Mouse (Mus musculus): ENCODE data around the gene Apoc1. TPM values are rescaled to one million over a fixed set of nuclear protein-coding genes. Genes with fewer than 3 reads are reported as not detected.
A peak's percentile ranks its signal among the peaks of the same experiment; 100 is the strongest.

Gene Apoc1
- total RNA-seq (2021) = 1 to 10 TPM in 1 of 2 experiments, not detected in 1; 4.1 TPM
- long read RNA-seq, experiment 1 = 0 reads
- long read RNA-seq, experiment 2 = 0 reads

- DNase-seq = no peak
Observed at GRCm38 (mm10) chr7:19691873-19692865, at the start of gene Apoc1. Gene Apoc1, minus strand, starts transcription at chr7:19692660.

GRCm38 (mm10) chr7:19741329-19742031, 49.0 kb upstream of the Apoc1 start:
- no peak for DNase-seq

GRCm38 (mm10) chr7:19740269-19740668, 47.8 kb upstream of the Apoc1 start:
- DNase-seq = no peak

- DNase-seq = no peak
Observed at GRCm38 (mm10) chr7:19738771-19739170, 46.3 kb upstream of the Apoc1 start.

- DNase-seq = no peak
Observed at GRCm38 (mm10) chr7:19736389-19737057, 44.1 kb upstream of the Apoc1 start.

- no peak for DNase-seq
Observed at GRCm38 (mm10) chr7:19734178-19734666, 41.8 kb upstream of the Apoc1 start.

GRCm38 (mm10) chr7:19726541-19726940, 34.1 kb upstream of the Apoc1 start:
- DNase-seq = no peak

- DNase-seq = no peak
Observed at GRCm38 (mm10) chr7:19724167-19724566, 31.7 kb upstream of the Apoc1 start.

GRCm38 (mm10) chr7:19722754-19723195, 30.3 kb upstream of the Apoc1 start:
- DNase-seq = no peak

GRCm38 (mm10) chr7:19719200-19719599, 26.7 kb upstream of the Apoc1 start:
- DNase-seq = no peak

GRCm38 (mm10) chr7:19718297-19718952, 26.0 kb upstream of the Apoc1 start:
- DNase-seq = no peak

GRCm38 (mm10) chr7:19717346-19717745, 24.9 kb upstream of the Apoc1 start:
- no peak for DNase-seq

- no peak for DNase-seq
Observed at GRCm38 (mm10) chr7:19716822-19717221, 24.4 kb upstream of the Apoc1 start.

- no peak for DNase-seq
Observed at GRCm38 (mm10) chr7:19716055-19716682, 23.7 kb upstream of the Apoc1 start.

- peak; percentile 94 for DNase-seq
Observed at GRCm38 (mm10) chr7:19715239-19716054, 23.0 kb upstream of the Apoc1 start, which contains the start of gene Tomm40. Gene Tomm40, minus strand, starts transcription at chr7:19715438.

- peak; percentile 45 for DNase-seq
Observed at GRCm38 (mm10) chr7:19714836-19715235, 22.4 kb upstream of the Apoc1 start.

- DNase-seq = no peak
Observed at GRCm38 (mm10) chr7:19713598-19713997, 21.1 kb upstream of the Apoc1 start.

GRCm38 (mm10) chr7:19713196-19713595, 20.7 kb upstream of the Apoc1 start:
- no peak for DNase-seq

GRCm38 (mm10) chr7:19712414-19712813, 20.0 kb upstream of the Apoc1 start:
- DNase-seq = no peak

- no peak for DNase-seq
Observed at GRCm38 (mm10) chr7:19710650-19711049, 18.2 kb upstream of the Apoc1 start.

All from gastrocnemius, postnatal 10 days (tissue).